Mouse (Mus musculus) heart, embryonic 16.5 days (tissue): Measurements from ENCODE around the gene Rbm42. TPM values are rescaled to one million over a fixed set of nuclear protein-coding genes. Genes with fewer than 3 reads are reported as not detected.

Experiments used
- ATAC-seq: fragments of 200-750 bp; cut with Nextera tagmentation; replicated peaks from 2 replicates; pipeline ENCODE4 v1.8.0; 2017; ENCODE audit warnings: moderate number of reproducible peaks; ENCODE audit not compliant: insufficient read depth, low FRiP score; ENCODE audit errors: extremely low read depth
- H3K27ac ChIP-seq: fragments of 300-500 bp; sonication (generic); 2 replicates; pipeline ENCODE4 v1.5.1; 2014; ENCODE audit warnings: mild to moderate bottlenecking, low read length, control low read depth, moderate library complexity
- H3K27me3 ChIP-seq: fragments of 300-500 bp; sonication (generic); 2 replicates; pipeline ENCODE4 v1.6.1; 2014; ENCODE audit warnings: low read length, mixed read lengths; ENCODE audit not compliant: control insufficient read depth, insufficient read depth
- H3K36me3 ChIP-seq: fragments of 300-500 bp; sonication (generic); 2 replicates; pipeline ENCODE4 v1.6.1; 2014; ENCODE audit not compliant: control insufficient read depth, insufficient read depth
- H3K4me1 ChIP-seq: fragments of 300-500 bp; sonication (generic); 2 replicates; pipeline ENCODE4 v1.6.1; 2014; ENCODE audit warnings: low read length, mixed read lengths; ENCODE audit not compliant: control insufficient read depth, insufficient read depth
- H3K4me2 ChIP-seq: fragments of 300-500 bp; sonication (generic); 2 replicates; pipeline ENCODE4 v1.6.1; 2014; ENCODE audit warnings: low read depth, mild to moderate bottlenecking, control low read depth, low read length
- H3K4me3 ChIP-seq: fragments of 300-500 bp; sonication (generic); 2 replicates; pipeline ENCODE4 v1.5.1; 2014; ENCODE audit warnings: mild to moderate bottlenecking, control low read depth, low read length
- H3K9ac ChIP-seq: fragments of 300-500 bp; sonication (generic); 2 replicates; pipeline ENCODE4 v1.6.1; 2014; ENCODE audit warnings: low read length, control low read depth
- H3K9me3 ChIP-seq: fragments of 300-500 bp; sonication (generic); replicated peaks from 2 replicates; pipeline ENCODE4 v1.6.1; 2016; ENCODE audit warnings: low read length; ENCODE audit not compliant: control insufficient read depth
- WGBS: fragments of 180-500 bp; shearing (Covaris S2); extraction: QIAGEN DNeasy Blood & Tissue Kit; methylation state at CpG from one replicate; pipeline ENCODE4 v1.1.7; 2014; 5-methylcytosine and 5-hydroxymethylcytosine counted together
- polyA plus RNA-seq: library from polyadenylated mRNA; unstranded; fragments of >200 nt; fragmentation: Nextera tagmentation; extraction: Ambion mirVana; gene quantifications from 2 replicates; pipeline ENCODE4 v1.2.1, GENCODE M21; 2015

Rbm42 gene
- polyA plus RNA-seq, 1 experiment from 2014 or later: 84.5 TPM

GRCm38 (mm10) chr7:30669229-30669628 lies 19.1 kb upstream of the Rbm42 start:
- WGBS: 36% methylated on average over 3 of the region's 3 CpGs

GRCm38 (mm10) chr7:30665321-30665720 lies 15.2 kb upstream of the Rbm42 start:
- Histone ChIP-seq H3K4me3 (peak overlapping the region; percentile 67), H3K27ac (no peak overlapping the region), H3K4me2 (peak overlapping the region; percentile 96), H3K9ac (peak overlapping the region; percentile 77), H3K27me3 (no peaks in the 10 kb centered on the region; the same call in 1 of the 2 replicates), H3K9me3 (no peaks in the 10 kb centered on the region), H3K36me3 (peaks cover 11% of the 10 kb centered on the region), H3K4me1 (peaks cover 9% of the 10 kb centered on the region; the same call in 1 of the 2 replicates)
- 5% methylated on average over 11 of the region's 11 CpGs for whole genome bisulfite sequencing
- ATAC-seq: peak; percentile 47; the same call in 1 of the 2 replicates

More at GRCm38 (mm10) chr7:30669229-30669628, 19.1 kb upstream of the Rbm42 start:
- H3K36me3 ChIP-seq: no peaks in the 10 kb centered on the region
- H3K4me2 ChIP-seq: no peak overlapping the region
- H3K27ac ChIP-seq: no peak overlapping the region
- no peak for ATAC-seq
- H3K9ac ChIP-seq: no peak overlapping the region
- H3K9me3 ChIP-seq: no peaks in the 10 kb centered on the region
- H3K4me1 ChIP-seq: peaks cover 8% of the 10 kb centered on the region; the same call in 1 of the 2 replicates
- no peak overlapping the region for H3K4me3 ChIP-seq
- H3K27me3 ChIP-seq: no peaks in the 10 kb centered on the region; the same call in 1 of the 2 replicates

GRCm38 (mm10) chr7:30664529-30665200 lies 14.5 kb upstream of the Rbm42 start, which contains the start of gene Haus5:
Gene Haus5, minus strand, starts transcription at chr7:30664994.
- no peaks in the 10 kb centered on the region; the same call in 1 of the 2 replicates for H3K27me3 ChIP-seq
- H3K4me2 ChIP-seq: peak within 1 kb of the TSS; percentile 96
- H3K36me3 ChIP-seq: peaks cover 11% of the 10 kb centered on the region
- H3K4me1 ChIP-seq: peaks cover 9% of the 10 kb centered on the region; the same call in 1 of the 2 replicates
- H3K9ac ChIP-seq: peak within 1 kb of the TSS; percentile 77
- peak within 1 kb of the TSS; percentile 67 for H3K4me3 ChIP-seq
- no peaks in the 10 kb centered on the region for H3K9me3 ChIP-seq
- H3K27ac ChIP-seq: peak within 1 kb of the TSS; percentile 31; the same call in 1 of the 2 replicates
- peak; percentile 90 for ATAC-seq
- under 1% methylated on average over 34 of the region's 34 CpGs for WGBS

- Histone ChIP-seq H3K27me3 (peaks cover 21% of the 10 kb centered on the region), H3K9me3 (no peaks in the 10 kb centered on the region), H3K4me3 (no peak overlapping the region), H3K4me2 (no peak overlapping the region), H3K27ac (no peak overlapping the region), H3K4me1 (peaks cover 6% of the 10 kb centered on the region; the same call in 1 of the 2 replicates), H3K9ac (no peak overlapping the region), H3K36me3 (peaks cover 31% of the 10 kb centered on the region)
- ATAC-seq: no peak
- WGBS: 13% methylated on average over 4 of the region's 4 CpGs
These were observed 11.0 kb downstream of the Rbm42 start for GRCm38 (mm10) chr7:30639083-30639482.

GRCm38 (mm10) chr7:30636395-30636794 lies 13.7 kb downstream of the Rbm42 start:
- WGBS: 20% methylated on average over 11 of the region's 11 CpGs
- H3K27ac ChIP-seq: no peak overlapping the region
- peaks cover 6% of the 10 kb centered on the region; the same call in 1 of the 2 replicates for H3K4me1 ChIP-seq
- H3K36me3 ChIP-seq: peaks cover 12% of the 10 kb centered on the region
- H3K27me3 ChIP-seq: peaks cover 43% of the 10 kb centered on the region
- ATAC-seq: no peak
- H3K4me2 ChIP-seq: no peak overlapping the region; the same call in 1 of the 2 replicates
- H3K4me3 ChIP-seq: no peak overlapping the region
- no peak overlapping the region for H3K9ac ChIP-seq
- H3K9me3 ChIP-seq: no peaks in the 10 kb centered on the region

- H3K27me3 ChIP-seq: peaks cover 45% of the 10 kb centered on the region
- H3K9ac ChIP-seq: no peak within 1 kb of the TSS
- peak within 1 kb of the TSS; percentile 5; the same call in 1 of the 2 replicates for H3K4me2 ChIP-seq
- H3K36me3 ChIP-seq: peaks cover 7% of the 10 kb centered on the region
- H3K9me3 ChIP-seq: no peaks in the 10 kb centered on the region
- 5% methylated on average over 5 of the region's 5 CpGs for WGBS
- peaks cover 6% of the 10 kb centered on the region; the same call in 1 of the 2 replicates for H3K4me1 ChIP-seq
- no peak within 1 kb of the TSS; the same call in 1 of the 2 replicates for H3K4me3 ChIP-seq
- ATAC-seq: no peak
- H3K27ac ChIP-seq: no peak within 1 kb of the TSS
These were observed 14.4 kb downstream of the Rbm42 start, which contains the start of gene Etv2 for GRCm38 (mm10) chr7:30635752-30636151. Gene Etv2, minus strand, starts transcription at chr7:30635852.

GRCm38 (mm10) chr7:30634621-30635020 lies 15.5 kb downstream of the Rbm42 start:
- H3K27ac ChIP-seq: no peak overlapping the region
- 2% methylated on average over 20 of the region's 20 CpGs for WGBS
- H3K4me2 ChIP-seq: 0 out of 2 replicates have a peak overlapping the region, but pooled peaks have one; percentile 5
- H3K9me3 ChIP-seq: no peaks in the 10 kb centered on the region
- ATAC-seq: peak; percentile 37; the same call in 1 of the 2 replicates
- H3K4me3 ChIP-seq: no peak overlapping the region; the same call in 1 of the 2 replicates
- H3K27me3 ChIP-seq: peaks cover 47% of the 10 kb centered on the region
- H3K4me1 ChIP-seq: peaks cover 5% of the 10 kb centered on the region; the same call in 1 of the 2 replicates
- no peak overlapping the region for H3K9ac ChIP-seq
- no peaks in the 10 kb centered on the region for H3K36me3 ChIP-seq

GRCm38 (mm10) chr7:30633762-30634412 lies 16.2 kb downstream of the Rbm42 start:
- H3K36me3 ChIP-seq: no peaks in the 10 kb centered on the region
- no peak overlapping the region for H3K9ac ChIP-seq
- peaks cover 47% of the 10 kb centered on the region for H3K27me3 ChIP-seq
- WGBS: 8% methylated on average over 27 of the region's 27 CpGs
- no peak overlapping the region for H3K27ac ChIP-seq
- peak overlapping the region; percentile 1; the same call in 1 of the 2 replicates for H3K4me3 ChIP-seq
- no peaks in the 10 kb centered on the region for H3K9me3 ChIP-seq
- no peak overlapping the region for H3K4me2 ChIP-seq
- H3K4me1 ChIP-seq: no peaks in the 10 kb centered on the region; the same call in 1 of the 2 replicates
- no peak for ATAC-seq
